In the genomic region with DNA sequence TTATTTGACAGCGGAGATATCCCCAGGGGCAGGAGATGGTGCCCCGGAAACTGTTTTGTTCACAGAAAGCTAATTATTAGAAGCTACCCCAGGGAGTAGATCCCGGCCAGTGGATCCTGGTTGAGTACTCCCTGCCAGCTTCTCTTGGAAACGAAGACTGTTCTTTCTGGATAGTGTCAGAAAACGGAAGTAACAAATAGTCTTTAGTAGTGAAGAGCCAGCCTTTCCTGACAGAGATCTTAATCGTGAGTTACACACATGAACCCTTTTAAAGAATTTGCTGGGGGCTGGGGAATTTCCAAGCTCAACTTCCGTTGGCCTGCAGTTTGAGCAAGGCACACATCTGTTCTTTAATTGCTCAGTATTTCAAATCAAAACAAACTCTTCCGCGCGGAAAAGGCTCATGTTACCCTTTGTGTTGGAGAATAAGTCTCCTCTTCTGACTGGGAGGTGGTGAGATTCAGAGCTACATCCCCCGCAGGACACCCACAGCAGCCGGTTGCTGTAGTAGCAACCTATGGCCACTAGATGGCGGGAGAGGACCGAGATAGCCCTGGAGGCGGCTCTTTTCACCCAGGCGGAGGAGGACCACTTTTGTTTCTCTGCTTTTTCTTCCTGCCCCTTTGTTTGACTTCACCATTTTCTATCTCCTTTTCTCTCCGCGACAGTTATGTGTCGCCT, we compare ENCODE assay signal across 8 mouse cellular contexts.
DNase-seq lines count a peak whose midpoint lies in the region; ATAC-seq and TF ChIP-seq lines count a peak whose summit lies in the region.

No protein-coding gene starts in this region.

- H3K27ac ChIP-seq in hindbrain, embryonic 12.5 days, result peak overlapping the region; percentile 92
- no peak overlapping the region for H3K27ac ChIP-seq in lung, postnatal 0 days (ENCODE audit: low read length)

- TF ChIP-seq CTCF in lung, postnatal 0 days (IDR thresholded peaks at IDR 0.05), result peak; percentile 96

- peaks cover 18% of the 10 kb centered on the region for H3K4me1 ChIP-seq in hindbrain, embryonic 12.5 days
- H3K4me1 ChIP-seq in lung, postnatal 0 days (ENCODE audit: insufficient read depth, low read depth, low read length), result peaks cover 9% of the 10 kb centered on the region; the same call in 1 of the 2 replicates

- peak overlapping the region; percentile 61 for H3K4me2 ChIP-seq in hindbrain, embryonic 12.5 days (replicated peaks)
- H3K4me2 ChIP-seq in lung, postnatal 0 days (replicated peaks; ENCODE audit: low read depth, low read length), result peak overlapping the region; percentile 61

- H3K4me3 ChIP-seq in hindbrain, embryonic 12.5 days, result peak overlapping the region; percentile 36
- peak overlapping the region; percentile 37 for H3K4me3 ChIP-seq in lung, postnatal 0 days (ENCODE audit: low read depth, low read length)

- no peaks in the 10 kb centered on the region; the same call in 1 of the 2 replicates for H3K27me3 ChIP-seq in hindbrain, embryonic 12.5 days
- no peaks in the 10 kb centered on the region for H3K27me3 ChIP-seq in lung, postnatal 0 days (replicated peaks; ENCODE audit: insufficient read depth, low read length)

- peak; percentile 90 for DNase-seq in NIH3T3 (ENCODE audit: low read depth)
- peak; percentile 75 for DNase-seq in cerebellum, adult 9-11 months
- DNase-seq in frontal cortex, postnatal 10 days (ENCODE audit: low spot score in 2 of 2), result peak; percentile 52 to 83
- peak; percentile 90 for DNase-seq in layer of hippocampus, postnatal 10 days (ENCODE audit: low spot score in 2 of 2)
- DNase-seq in lung, postnatal 0 days (ENCODE audit: low spot score), result peak; percentile 91
- peak; percentile 71 for DNase-seq in ovary, postnatal 10 days (ENCODE audit: low spot score)
- peak; percentile 81 for DNase-seq in thymus, postnatal 0 days (ENCODE audit: low spot score)

- H3K36me3 ChIP-seq in hindbrain, embryonic 12.5 days, result no peaks in the 10 kb centered on the region
- H3K36me3 ChIP-seq in lung, postnatal 0 days (ENCODE audit: insufficient read depth, low read length), result no peaks in the 10 kb centered on the region

- H3K9me3 ChIP-seq in hindbrain, embryonic 12.5 days (replicated peaks), result no peaks in the 10 kb centered on the region
- no peaks in the 10 kb centered on the region for H3K9me3 ChIP-seq in lung, postnatal 0 days (ENCODE audit: low read length)

- WGBS in hindbrain, embryonic 12.5 days, result 9% methylated on average over 19 of the region's 19 CpGs
- WGBS in lung, postnatal 0 days, result 8% methylated on average over 19 of the region's 19 CpGs

- peak overlapping the region; percentile 71 for H3K9ac ChIP-seq in hindbrain, embryonic 12.5 days
- H3K9ac ChIP-seq in lung, postnatal 0 days (replicated peaks; ENCODE audit: low read depth), result no peak overlapping the region

- TF ChIP-seq EP300 in lung, postnatal 0 days (IDR thresholded peaks at IDR 0.05), result no peak; the same call in 1 of the 2 replicates

- ATAC-seq in hindbrain, embryonic 12.5 days (ENCODE audit: low FRiP score), result peak; percentile 89
- peak; percentile 87 for ATAC-seq in lung, postnatal 0 days
